Mouse (Mus musculus) CH12.LX (cell line): ENCODE data around the gene Sf3b4. TPM values are rescaled to one million over a fixed set of nuclear protein-coding genes. Genes with fewer than 3 reads are reported as not detected.

Source experiments
- DNase-seq: peaks from one replicate; pipeline ENCODE4 v3.0.0-alpha.2; 2013; ENCODE audit errors: extremely low read depth
- H3K27ac ChIP-seq: 2 replicates; pipeline ENCODE4 v1.5.1; 2012; ENCODE audit warnings: low read depth, mild to moderate bottlenecking, control low read depth, moderate library complexity; ENCODE audit not compliant: insufficient read depth
- H3K27me3 ChIP-seq: replicated peaks from 2 replicates; pipeline ENCODE3; 2012; ENCODE audit warnings: inconsistent platforms
- H3K36me3 ChIP-seq, 2 experiments: replicated peaks in 1 of 2; 2 replicates each; pipeline versions ENCODE3 to v1.6.1; 2012; ENCODE audit warnings: inconsistent platforms in 1 of 2, low read length in 1 of 2, mild to moderate bottlenecking in 1 of 2, mixed read lengths in 1 of 2, moderate library complexity in 1 of 2; ENCODE audit not compliant: control insufficient read depth in 1 of 2, insufficient read depth in 1 of 2
- H3K4me1 ChIP-seq, 2 experiments: 2 replicates each; pipeline ENCODE4 v1.6.1; 2012; ENCODE audit warnings: inconsistent platforms in 1 of 2, moderate library complexity in 1 of 2; ENCODE audit not compliant: insufficient read depth in 2 of 2, control insufficient read depth in 1 of 2
- H3K4me2 ChIP-seq: 2 replicates; pipeline ENCODE4 v1.6.1; 2012; ENCODE audit warnings: low read depth, mild to moderate bottlenecking, control low read depth; ENCODE audit not compliant: poor library complexity, insufficient read depth, severe bottlenecking
- H3K4me3 ChIP-seq, 3 experiments: fragments of 150-350 bp in 1 of 3; sonication (generic) in 1 of 3; replicated peaks in 1 of 3; 2 replicates each; pipeline versions ENCODE3 to v1.5.1; 2011 to 2012; ENCODE audit warnings: low read depth in 2 of 3, low read length in 2 of 3, mild to moderate bottlenecking in 2 of 3, moderate library complexity in 2 of 3, control low read depth in 1 of 3, improper control_type of control experiment in 1 of 3, inconsistent platforms in 1 of 3, mixed read lengths in 1 of 3; ENCODE audit not compliant: poor library complexity in 1 of 3
- H3K79me2 ChIP-seq: replicated peaks from 2 replicates; pipeline ENCODE4 v1.6.1; 2012; ENCODE audit warnings: mild to moderate bottlenecking, moderate library complexity; ENCODE audit not compliant: control insufficient read depth, poor library complexity, insufficient read depth, severe bottlenecking; ENCODE audit errors: extremely low read depth
- H3K9ac ChIP-seq: 2 replicates; pipeline ENCODE4 v1.6.1; 2012; ENCODE audit warnings: low read depth, mild to moderate bottlenecking, control low read depth, moderate library complexity; ENCODE audit not compliant: insufficient read depth
- H3K9me3 ChIP-seq: replicated peaks from 2 replicates; pipeline ENCODE3; 2012; ENCODE audit warnings: low read length, inconsistent platforms, mixed read lengths
- GABPA ChIP-seq: IDR thresholded peaks from 2 replicates; pipeline ENCODE4 v1.6.1; 2012; ENCODE audit warnings: low read depth, low read length, improper control_type of control experiment, inconsistent platforms; ENCODE audit not compliant: insufficient replicate concordance
- IRF4 ChIP-seq: IDR thresholded peaks from 2 replicates; pipeline ENCODE4 v1.6.1; 2014; ENCODE audit warnings: low read depth, mild to moderate bottlenecking, inconsistent platforms, low read length, improper control_type of control experiment
- KAT2A ChIP-seq: IDR thresholded peaks from 2 replicates; pipeline ENCODE4 v1.6.1; 2012; ENCODE audit warnings: low read length, improper control_type of control experiment, inconsistent platforms; ENCODE audit not compliant: insufficient replicate concordance
- MAX ChIP-seq: IDR thresholded peaks from 2 replicates; pipeline ENCODE4 v1.6.1; 2011; ENCODE audit warnings: low read length, improper control_type of control experiment
- MEF2A ChIP-seq: IDR thresholded peaks from 2 replicates; pipeline ENCODE4 v1.6.1; 2014; ENCODE audit warnings: low read depth, mild to moderate bottlenecking, inconsistent platforms, low read length, improper control_type of control experiment, borderline replicate concordance
- NELFE ChIP-seq: IDR thresholded peaks from 2 replicates; pipeline ENCODE4 v1.6.1; 2011; ENCODE audit warnings: low read depth, low read length, improper control_type of control experiment
- POLR2A ChIP-seq: IDR thresholded peaks from 2 replicates; pipeline ENCODE4 v1.6.1; 2011; ENCODE audit warnings: low read depth, mild to moderate bottlenecking, improper control_type of control experiment, low read length
- RCOR1 ChIP-seq: conservative IDR thresholded peaks from 2 replicates; pipeline ENCODE4 v1.6.1; 2012; ENCODE audit warnings: low read depth, mild to moderate bottlenecking, inconsistent platforms, low read length, improper control_type of control experiment
- USF1 ChIP-seq: IDR thresholded peaks from 2 replicates; pipeline ENCODE4 v1.6.1; 2014; ENCODE audit warnings: low read depth, mild to moderate bottlenecking, inconsistent platforms, low read length, improper control_type of control experiment
- ZC3H11A ChIP-seq: IDR thresholded peaks from 2 replicates; pipeline ENCODE4 v1.6.1; 2012; ENCODE audit warnings: low read depth, mild to moderate bottlenecking, inconsistent platforms, low read length, improper control_type of control experiment
- ZMIZ1 ChIP-seq: IDR thresholded peaks from 2 replicates; pipeline ENCODE4 v1.6.1; 2012; ENCODE audit warnings: low read depth, mild to moderate bottlenecking, inconsistent platforms, low read length, improper control_type of control experiment
- ZNF384 ChIP-seq: IDR thresholded peaks from 2 replicates; pipeline ENCODE4 v1.6.1; 2012; ENCODE audit warnings: low read depth, low read length, improper control_type of control experiment, inconsistent platforms
- dilution Hi-C: fragments of 300-500 bp; cut with MboI; formaldehyde crosslinking; loops from 2 replicates; pipeline ENCODE4 v1.14.3; 2020; ENCODE audit warnings: low sequenced_read_pairs; ENCODE audit not compliant: extremely low pct_unique_long_range_greater_than_20kb, extremely low pct_ligation_motif_present
- in situ Hi-C: fragments of 300-500 bp; cut with MboI; formaldehyde crosslinking; loops from 3 replicates; pipeline ENCODE4 v1.14.3; 2019; ENCODE audit warnings: low sequenced_read_pairs, low pct_ligation_motif_present, low pct_unique_long_range_greater_than_20kb, mixed read lengths
- polyA plus RNA-seq: library from polyadenylated mRNA; unstranded; fragments of >175 nt; gene quantifications from 2 replicates; pipeline ENCODE4 v1.2.1, GENCODE M21; 2012; ENCODE audit warnings: low read depth; ENCODE audit not compliant: insufficient read length
- total RNA-seq, 2 experiments: library from RNA; depleted of rRNA; stranded (reverse); fragments of 300-350 nt in 1 of 2; fragments of >200 nt in 1 of 2; gene quantifications; 2 replicates each; pipeline ENCODE4 v1.2.3; 2012 to 2014

The Sf3b4 gene
- total and polyA plus RNA-seq, 3 experiments = 38.1 to 147 (median 47.9) TPM

GRCm38 (mm10) chr3:96160803-96161516 lies 11.2 kb upstream of the Sf3b4 start:
- Histone ChIP-seq H3K4me1 (peaks cover 10 to 28% of the 10 kb centered on the region in 2 experiments), H3K27me3 (no peaks in the 10 kb centered on the region), H3K4me3 (peak overlapping the region in 1 of 3 experiments; percentile 17)
- dilution Hi-C loops = no loop called here
- in situ Hi-C loops = no loop called here
- no peak for DNase-seq
- TF ChIP-seq ZMIZ1 (no peak), NELFE (0 out of 2 replicates have a peak, but pooled peaks have one; percentile 6), POLR2A (0 out of 2 replicates have a peak, but pooled peaks have one; percentile 38)
- TF ChIP-seq, all 38 proteins: peak for 2
- Histone ChIP-seq H3K36me3 (peaks cover under 1 to 10% of the 10 kb centered on the region in 2 experiments), H3K9ac (peak overlapping the region; percentile 34), H3K27ac (no peak overlapping the region), H3K9me3 (no peaks in the 10 kb centered on the region), H3K4me2 (peak overlapping the region; percentile 42), H3K79me2 (no peaks in the 10 kb centered on the region)

GRCm38 (mm10) chr3:96161869-96162840 lies 10.0 kb upstream of the Sf3b4 start, which contains the start of gene Mtmr11:
Gene Mtmr11 (plus strand): TSS chr3:96162004.
- H3K27ac ChIP-seq = no peak within 1 kb of the TSS
- H3K9ac ChIP-seq = peak within 1 kb of the TSS; percentile 34
- dilution Hi-C loops (no loop called here), in situ Hi-C loops (no loop called here)
- H3K36me3 ChIP-seq = peaks cover 0 to 4% of the 10 kb centered on the region in 2 experiments
- H3K4me3 ChIP-seq = peak within 1 kb of the TSS in 1 of 3 experiments; percentile 17
- H3K4me2 ChIP-seq = peak within 1 kb of the TSS; percentile 42
- H3K9me3 ChIP-seq = no peaks in the 10 kb centered on the region
- no peak for DNase-seq
- peaks cover 9 to 23% of the 10 kb centered on the region in 2 experiments for H3K4me1 ChIP-seq
- H3K79me2 ChIP-seq = no peaks in the 10 kb centered on the region
- H3K27me3 ChIP-seq = no peaks in the 10 kb centered on the region
- TF ChIP-seq ZC3H11A (no peak), MAX (no peak), GABPA (no peak), ZMIZ1 (no peak), KAT2A (no peak), MEF2A (no peak), ZNF384 (peak; percentile 59)

- Histone ChIP-seq H3K36me3 (peaks cover 1 to 5% of the 10 kb centered on the region in 2 experiments), H3K27me3 (no peaks in the 10 kb centered on the region), H3K4me1 (peaks cover 9 to 23% of the 10 kb centered on the region in 2 experiments), H3K27ac (no peak overlapping the region), H3K4me2 (no peak overlapping the region), H3K9ac (no peak overlapping the region)
- in situ Hi-C loops = no loop called here
- TF ChIP-seq RCOR1 = no peak
- no peak for TF ChIP-seq KAT2A
- no peak for TF ChIP-seq IRF4
- TF ChIP-seq USF1 = no peak
- TF ChIP-seq, all 38 proteins: peak for 0
- DNase-seq = no peak
- Histone ChIP-seq H3K79me2 (no peaks in the 10 kb centered on the region), H3K9me3 (no peaks in the 10 kb centered on the region), H3K4me3 (no peak overlapping the region)
- dilution Hi-C loops = no loop called here
These were observed 9.1 kb upstream of the Sf3b4 start for GRCm38 (mm10) chr3:96163040-96163439.
